Mouse (Mus musculus): Measurements from ENCODE around the gene Fdx1l. TPM values are rescaled to one million over a fixed set of nuclear protein-coding genes. Genes with fewer than 3 reads are reported as not detected.

Gene Fdx1l
- polyA plus RNA-seq, 1 experiment, result 160 TPM

GRCm38 (mm10) chr9:21022288-21022687, 51.1 kb downstream of the Fdx1l start:
- no peak overlapping the region for H3K27ac ChIP-seq (ENCODE audit: insufficient read depth, low read length)
- no peaks in the 10 kb centered on the region for H3K4me1 ChIP-seq (ENCODE audit: control insufficient read depth, insufficient read depth, low read length)
- no peak overlapping the region for H3K4me3 ChIP-seq (ENCODE audit: insufficient read depth, low read length)
- TF ChIP-seq CTCF (IDR thresholded peaks at IDR 0.05; ENCODE audit: extremely low read depth, insufficient read depth, low read length), result no peak
- no peak for TF ChIP-seq POLR2A (IDR thresholded peaks at IDR 0.05; ENCODE audit: extremely low read depth, insufficient read depth, low read length)

- Histone ChIP-seq H3K4me3 (ENCODE audit: insufficient read depth, low read length) (no peak overlapping the region), H3K27ac (ENCODE audit: insufficient read depth, low read length) (no peak overlapping the region), H3K4me1 (ENCODE audit: control insufficient read depth, insufficient read depth, low read length) (no peaks in the 10 kb centered on the region)
- TF ChIP-seq POLR2A (IDR thresholded peaks at IDR 0.05; ENCODE audit: extremely low read depth, insufficient read depth, low read length), result no peak
- TF ChIP-seq CTCF (IDR thresholded peaks at IDR 0.05; ENCODE audit: extremely low read depth, insufficient read depth, low read length), result no peak
Observed at GRCm38 (mm10) chr9:21021363-21021762, 52.1 kb downstream of the Fdx1l start.

GRCm38 (mm10) chr9:21018600-21018999, 54.8 kb downstream of the Fdx1l start:
- no peaks in the 10 kb centered on the region for H3K4me1 ChIP-seq (ENCODE audit: control insufficient read depth, insufficient read depth, low read length)
- no peak for TF ChIP-seq CTCF (IDR thresholded peaks at IDR 0.05; ENCODE audit: extremely low read depth, insufficient read depth, low read length)
- TF ChIP-seq POLR2A (IDR thresholded peaks at IDR 0.05; ENCODE audit: extremely low read depth, insufficient read depth, low read length), result no peak
- no peak overlapping the region for H3K27ac ChIP-seq (ENCODE audit: insufficient read depth, low read length)
- no peak overlapping the region for H3K4me3 ChIP-seq (ENCODE audit: insufficient read depth, low read length)

Other genes with a start within 250 kb of the Fdx1l start
- gene A230050P20Rik, start 205.0 kb downstream of the Fdx1l start, polyA plus RNA-seq (2012; rRNA removed), result 237 and 256 TPM in 2 replicates
- 12.6 and 14.5 TPM in 2 replicates for gene Angptl6, start 193.9 kb downstream of the Fdx1l start, polyA plus RNA-seq (2012; rRNA removed)
- gene Ppan, start 185.4 kb downstream of the Fdx1l start, polyA plus RNA-seq (2012; rRNA removed), result 41.7 and 43.4 TPM in 2 replicates
- gene Eif3g, start 175.0 kb downstream of the Fdx1l start, polyA plus RNA-seq (2012; rRNA removed), result 114 and 115 TPM in 2 replicates
- gene Dnmt1, start 113.7 kb downstream of the Fdx1l start, polyA plus RNA-seq (2012; rRNA removed), result 31.7 and 31.9 TPM in 2 replicates
- 1.4 and 1.5 TPM in 2 replicates for gene S1pr2, start 96.8 kb downstream of the Fdx1l start, polyA plus RNA-seq (2012; rRNA removed)
- 108 and 109 TPM in 2 replicates for gene Mrpl4, start 70.9 kb downstream of the Fdx1l start, polyA plus RNA-seq (2012; rRNA removed)
- gene Icam1, start 57.6 kb downstream of the Fdx1l start, polyA plus RNA-seq (2012; rRNA removed), result 2.8 and 3.6 TPM in 2 replicates
- gene Icam4, start 44.2 kb downstream of the Fdx1l start, polyA plus RNA-seq (2012; rRNA removed), result 1.7 and 2.3 TPM in 2 replicates
- gene Icam5, start 41.5 kb downstream of the Fdx1l start, polyA plus RNA-seq (2012; rRNA removed), result 176 and 200 TPM in 2 replicates
- 1.8 and 2.1 TPM in 2 replicates for gene Zglp1, start 6.5 kb downstream of the Fdx1l start, polyA plus RNA-seq (2012; rRNA removed)
- gene Gm49373, start 518 bp downstream of the Fdx1l start, polyA plus RNA-seq (2012; rRNA removed), result 2.4 and 2.7 TPM in 2 replicates
- 2.3 and 3.0 TPM in 2 replicates for gene Gm38431, start 18.4 kb upstream of the Fdx1l start, polyA plus RNA-seq (2012; rRNA removed)
- 24.3 and 26.1 TPM in 2 replicates for gene Raver1, start 18.4 kb upstream of the Fdx1l start, polyA plus RNA-seq (2012; rRNA removed)
- gene Tyk2, start 57.6 kb upstream of the Fdx1l start, polyA plus RNA-seq (2012; rRNA removed), result 16.4 and 18.6 TPM in 2 replicates
- gene Cdc37, start 76.4 kb upstream of the Fdx1l start, polyA plus RNA-seq (2012; rRNA removed), result 158 and 168 TPM in 2 replicates
- gene Pde4a, start 92.1 kb upstream of the Fdx1l start, polyA plus RNA-seq (2012; rRNA removed), result 77.0 and 80.1 TPM in 2 replicates
- gene Keap1, start 165.7 kb upstream of the Fdx1l start, polyA plus RNA-seq (2012; rRNA removed), result 62.3 and 65.9 TPM in 2 replicates
- 20.8 and 24.3 TPM in 2 replicates for gene S1pr5, start 174.8 kb upstream of the Fdx1l start, polyA plus RNA-seq (2012; rRNA removed)
- gene Atg4d, start 191.7 kb upstream of the Fdx1l start, polyA plus RNA-seq (2012; rRNA removed), result 40.3 and 42.7 TPM in 2 replicates
- 42.6 and 47.2 TPM in 2 replicates for gene Kri1, start 214.4 kb upstream of the Fdx1l start, polyA plus RNA-seq (2012; rRNA removed)
- 74.1 and 76.9 TPM in 2 replicates for gene Cdkn2d, start 217.8 kb upstream of the Fdx1l start, polyA plus RNA-seq (2012; rRNA removed)
- gene Ap1m2, start 238.7 kb upstream of the Fdx1l start, polyA plus RNA-seq (2012; rRNA removed), result 2.4 and 2.5 TPM in 2 replicates
- 54.1 and 55.3 TPM in 2 replicates for gene Slc44a2, start 247.1 kb upstream of the Fdx1l start, polyA plus RNA-seq (2012; rRNA removed)

All from cortical plate, adult 2 months (tissue).